Mouse (Mus musculus) forebrain, embryonic 16.5 days (tissue): ENCODE results near the gene Dnmt1. TPM values are rescaled to one million over a fixed set of nuclear protein-coding genes. Genes with fewer than 3 reads are reported as not detected.
A peak's percentile ranks its signal among the peaks of the same experiment; 100 is the strongest.

Experiments used
- ATAC-seq: fragments of 200-750 bp; cut with Nextera tagmentation; 2 replicates; pipeline ENCODE4 v1.8.0; 2017; ENCODE audit warnings: mild to moderate bottlenecking, moderate library complexity
- H3K27ac ChIP-seq: fragments of 300-500 bp; sonication (generic); 2 replicates; pipeline ENCODE4 v1.5.1; 2014; ENCODE audit warnings: low read length, control low read depth
- H3K27me3 ChIP-seq: fragments of 300-500 bp; sonication (generic); replicated peaks from 2 replicates; pipeline ENCODE4 v1.6.1; 2014; ENCODE audit warnings: low read length; ENCODE audit not compliant: control insufficient read depth, insufficient read depth
- H3K36me3 ChIP-seq: fragments of 300-500 bp; sonication (generic); 2 replicates; pipeline ENCODE4 v1.6.1; 2014; ENCODE audit not compliant: control insufficient read depth, insufficient read depth
- H3K4me1 ChIP-seq: fragments of 300-500 bp; sonication (generic); replicated peaks from 2 replicates; pipeline ENCODE4 v1.6.1; 2014; ENCODE audit warnings: low read length; ENCODE audit not compliant: control insufficient read depth, insufficient read depth
- H3K4me2 ChIP-seq: fragments of 300-500 bp; sonication (generic); 2 replicates; pipeline ENCODE4 v1.6.1; 2014; ENCODE audit warnings: mild to moderate bottlenecking, low read length, control low read depth
- H3K4me3 ChIP-seq: fragments of 300-500 bp; sonication (generic); replicated peaks from 2 replicates; pipeline ENCODE4 v1.5.1; 2014; ENCODE audit warnings: mild to moderate bottlenecking, low read length, control low read depth
- H3K9ac ChIP-seq: fragments of 300-500 bp; sonication (generic); replicated peaks from 2 replicates; pipeline ENCODE4 v1.6.1; 2014; ENCODE audit warnings: low read depth, low read length, control low read depth
- H3K9me3 ChIP-seq: fragments of 300-500 bp; sonication (generic); 2 replicates; pipeline ENCODE4 v1.6.1; 2016; ENCODE audit warnings: low read length; ENCODE audit not compliant: control insufficient read depth
- WGBS: fragments of 180-500 bp; shearing (Covaris S2); extraction: QIAGEN DNeasy Blood & Tissue Kit; methylation state at CpG from one replicate; pipeline ENCODE4 v1.1.7; 2014; 5-methylcytosine and 5-hydroxymethylcytosine counted together
- polyA plus RNA-seq: library from polyadenylated mRNA; unstranded; fragments of >200 nt; fragmentation: Nextera tagmentation; extraction: Ambion mirVana; gene quantifications from 2 replicates; pipeline ENCODE4 v1.2.1, GENCODE M21; 2015

Dnmt1 gene
- polyA plus RNA-seq, 1 experiment from 2014 or later = 85.3 TPM

DNA sequence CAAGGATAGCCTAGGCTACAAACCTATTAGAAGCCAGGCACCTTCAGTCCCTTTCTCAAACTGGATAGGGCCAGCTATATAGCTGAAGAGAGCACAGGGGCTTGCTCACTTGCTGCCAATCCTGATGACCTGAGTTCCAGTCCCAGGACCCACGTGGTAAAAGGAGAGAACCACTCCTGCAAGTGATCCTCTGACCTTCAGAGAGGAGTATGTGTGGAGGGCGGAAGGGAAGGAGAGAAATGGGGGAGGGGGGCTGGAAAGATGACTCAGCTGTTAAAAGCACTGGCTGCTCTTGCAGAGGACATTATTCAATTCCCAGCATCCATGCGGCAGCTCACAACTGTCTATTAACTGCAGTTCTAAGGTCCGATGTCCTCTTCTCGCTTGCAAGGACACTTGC, 19.5 kb upstream of the Dnmt1 start:
- no peaks in the 10 kb centered on the region for H3K9me3 ChIP-seq
- H3K4me1 ChIP-seq = peaks cover 13% of the 10 kb centered on the region
- 75% methylated on average over 5 of the region's 5 CpGs for WGBS
- no peak for ATAC-seq
- H3K27ac ChIP-seq = no peak overlapping the region
- H3K36me3 ChIP-seq = no peaks in the 10 kb centered on the region
- no peak overlapping the region for H3K4me2 ChIP-seq
- H3K4me3 ChIP-seq = no peak overlapping the region
- 0 out of 2 replicates have a peak, but pooled peaks cover 3% of the 10 kb centered on the region for H3K27me3 ChIP-seq
- no peak overlapping the region for H3K9ac ChIP-seq

GRCm38 (mm10) chr9:20978409-20979095, 18.9 kb upstream of the Dnmt1 start:
- Histone ChIP-seq H3K36me3 (no peaks in the 10 kb centered on the region), H3K4me2 (no peak overlapping the region), H3K9me3 (no peaks in the 10 kb centered on the region), H3K27ac (no peak overlapping the region), H3K27me3 (0 out of 2 replicates have a peak, but pooled peaks cover 3% of the 10 kb centered on the region), H3K4me1 (peaks cover 13% of the 10 kb centered on the region), H3K4me3 (no peak overlapping the region), H3K9ac (no peak overlapping the region)
- ATAC-seq = no peak
- 60% methylated on average over 10 of the region's 10 CpGs for WGBS

- H3K4me3 ChIP-seq = peak overlapping the region; percentile 64
- ATAC-seq = no peak
- peak overlapping the region; percentile 96 for H3K4me2 ChIP-seq
- H3K27me3 ChIP-seq = 0 out of 2 replicates have a peak, but pooled peaks cover 3% of the 10 kb centered on the region
- H3K9me3 ChIP-seq = no peaks in the 10 kb centered on the region
- WGBS = 3% methylated on average over 4 of the region's 4 CpGs
- H3K9ac ChIP-seq = no peak overlapping the region; the same call in 1 of the 2 replicates
- no peaks in the 10 kb centered on the region for H3K36me3 ChIP-seq
- peaks cover 20% of the 10 kb centered on the region for H3K4me1 ChIP-seq
- no peak overlapping the region for H3K27ac ChIP-seq
These were observed 17.4 kb upstream of the Dnmt1 start for GRCm38 (mm10) chr9:20976961-20977689.

DNA sequence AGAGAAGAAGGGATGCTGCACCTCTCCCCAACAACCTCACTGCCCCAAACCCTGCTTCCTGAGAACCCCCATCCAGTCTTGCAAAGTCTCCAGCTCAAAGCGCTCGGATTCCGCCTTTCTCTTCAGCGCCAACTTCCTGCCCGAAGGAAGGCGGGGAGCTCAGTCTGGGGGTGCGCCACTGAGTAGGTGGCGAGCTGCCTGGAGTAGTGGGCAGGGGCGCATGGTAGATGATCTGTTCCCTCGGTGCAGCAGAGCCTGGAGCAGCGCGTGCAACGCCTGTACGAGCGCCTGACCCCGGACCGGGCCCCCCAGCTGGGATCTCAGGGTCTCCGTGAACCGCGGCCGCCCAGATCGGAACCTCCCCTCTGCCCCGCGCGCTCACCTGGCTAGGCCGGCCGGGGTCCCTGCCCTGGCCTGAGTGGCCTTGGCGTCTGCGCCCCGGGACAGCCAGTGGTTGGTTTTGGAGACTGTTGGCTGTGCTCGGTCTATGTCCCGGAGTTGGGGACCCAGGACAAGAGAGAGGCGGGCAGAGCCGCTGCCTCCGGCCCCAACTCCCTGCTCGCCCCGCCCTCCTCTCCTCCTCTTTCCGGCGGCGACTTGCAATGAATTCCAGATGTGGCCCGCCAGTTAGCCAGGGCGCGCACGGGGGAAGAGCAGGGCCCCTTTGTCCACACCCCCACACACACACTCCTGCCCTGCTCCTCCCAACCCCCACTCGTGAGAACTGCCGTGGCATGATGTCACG, 16.7 kb upstream of the Dnmt1 start, which contains the start of gene S1pr2:
Gene S1pr2, minus strand, starts transcription at position 566 of the 745 bp plus-strand sequence.
- Histone ChIP-seq H3K4me3 (peak within 1 kb of the TSS; percentile 64), H3K4me1 (peaks cover 21% of the 10 kb centered on the region), H3K9me3 (no peaks in the 10 kb centered on the region), H3K4me2 (peak within 1 kb of the TSS; percentile 96), H3K9ac (peak within 1 kb of the TSS; percentile 73), H3K27ac (no peak within 1 kb of the TSS), H3K27me3 (0 out of 2 replicates have a peak, but pooled peaks cover 3% of the 10 kb centered on the region), H3K36me3 (no peaks in the 10 kb centered on the region)
- WGBS = under 1% methylated on average over 45 of the region's 47 CpGs
- ATAC-seq = peak; percentile 72

DNA sequence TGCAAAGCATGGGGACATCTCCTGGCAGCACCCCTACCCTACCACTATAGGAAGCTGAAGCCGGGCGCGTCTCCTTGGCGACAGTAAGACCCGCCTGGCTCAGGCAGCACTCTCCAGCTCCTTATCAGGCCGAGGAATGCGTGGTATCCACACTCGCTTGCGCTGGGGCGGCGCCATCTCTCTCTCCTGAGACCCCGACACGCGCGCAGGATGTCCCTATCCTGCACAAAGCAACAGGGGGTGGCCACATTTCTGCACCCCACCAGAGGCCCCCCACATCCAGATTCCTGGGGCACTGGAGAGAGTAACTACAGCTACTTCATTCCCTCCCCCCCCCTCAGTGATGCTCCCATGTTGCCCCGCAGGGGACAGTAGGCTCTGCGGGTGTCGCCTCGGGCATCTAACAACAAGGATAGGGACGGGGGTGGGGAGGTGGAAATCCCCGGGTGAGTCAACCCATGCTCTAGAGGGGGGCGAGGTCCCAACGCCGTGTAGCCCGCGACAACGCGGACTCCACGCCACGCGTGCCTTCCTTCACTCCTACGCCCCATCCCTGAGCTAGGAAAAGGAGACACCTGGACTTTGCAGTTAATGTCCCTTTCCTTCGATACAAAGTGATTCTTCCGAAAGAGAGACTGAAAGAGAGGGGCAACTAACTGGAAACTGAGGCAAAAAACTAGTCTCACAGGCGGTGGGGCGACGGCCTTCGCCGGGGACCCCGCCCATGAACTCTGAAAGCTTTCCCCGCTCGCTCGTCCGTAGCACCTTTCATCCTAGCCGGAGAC, 15.9 kb upstream of the Dnmt1 start:
- ATAC-seq = peak; percentile 56
- Histone ChIP-seq H3K36me3 (no peaks in the 10 kb centered on the region), H3K4me2 (peak overlapping the region; percentile 96), H3K4me3 (peak overlapping the region; percentile 64), H3K27me3 (no peaks in the 10 kb centered on the region), H3K27ac (no peak overlapping the region), H3K4me1 (peaks cover 21% of the 10 kb centered on the region), H3K9ac (peak overlapping the region; percentile 73), H3K9me3 (no peaks in the 10 kb centered on the region)
- under 1% methylated on average over 45 of the region's 45 CpGs for WGBS

GRCm38 (mm10) chr9:20973682-20974075, 14.0 kb upstream of the Dnmt1 start:
- ATAC-seq = no peak
- WGBS = 52% methylated on average over 5 of the region's 6 CpGs

DNA sequence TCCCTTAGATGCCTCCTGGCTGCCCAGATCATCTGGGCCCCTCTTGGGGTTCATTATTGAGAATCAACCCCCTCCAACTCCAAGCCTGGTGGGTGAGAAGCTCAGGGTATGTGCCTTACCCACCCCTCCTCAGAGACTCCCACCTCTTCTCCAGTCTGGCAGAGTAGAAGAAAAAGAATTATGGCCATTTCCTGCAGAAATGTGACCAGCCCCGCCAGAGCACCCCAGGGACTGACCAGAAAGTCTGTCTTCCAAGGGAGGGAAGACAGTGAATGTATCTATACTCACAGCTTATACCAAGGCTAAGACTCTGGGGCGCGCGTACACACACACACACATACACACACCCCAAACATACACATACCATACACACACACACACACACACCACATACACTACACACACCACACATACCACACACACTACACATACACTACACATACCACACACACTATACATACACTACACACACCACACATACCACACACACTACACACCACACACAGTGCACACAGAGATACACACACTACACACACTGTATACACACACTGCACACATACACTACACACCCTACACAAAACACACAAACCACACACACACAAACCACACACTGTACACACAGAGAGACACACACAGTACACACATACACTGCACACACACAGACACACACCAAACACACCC, 13.5 kb upstream of the Dnmt1 start:
- Histone ChIP-seq H3K9ac (no peak overlapping the region), H3K36me3 (no peaks in the 10 kb centered on the region), H3K27ac (no peak overlapping the region), H3K9me3 (no peaks in the 10 kb centered on the region), H3K4me3 (no peak overlapping the region), H3K4me1 (peaks cover 21% of the 10 kb centered on the region), H3K27me3 (no peaks in the 10 kb centered on the region), H3K4me2 (no peak overlapping the region)
- 94% methylated on average over 4 of the region's 4 CpGs for WGBS
- ATAC-seq = no peak

More at GRCm38 (mm10) chr9:20973682-20974075, 14.0 kb upstream of the Dnmt1 start:
- no peaks in the 10 kb centered on the region for H3K27me3 ChIP-seq
- H3K9ac ChIP-seq = no peak overlapping the region
- no peak overlapping the region for H3K27ac ChIP-seq
- no peaks in the 10 kb centered on the region for H3K9me3 ChIP-seq
- H3K36me3 ChIP-seq = no peaks in the 10 kb centered on the region
- no peak overlapping the region for H3K4me2 ChIP-seq
- no peak overlapping the region for H3K4me3 ChIP-seq
- H3K4me1 ChIP-seq = peaks cover 21% of the 10 kb centered on the region

GRCm38 (mm10) chr9:20972141-20972992, 12.7 kb upstream of the Dnmt1 start:
- H3K4me2 ChIP-seq = no peak overlapping the region
- peak overlapping the region; percentile 42 for H3K9ac ChIP-seq
- H3K36me3 ChIP-seq = no peaks in the 10 kb centered on the region
- H3K27ac ChIP-seq = no peak overlapping the region
- 43% methylated on average over 28 of the region's 28 CpGs for WGBS
- no peaks in the 10 kb centered on the region for H3K9me3 ChIP-seq
- H3K4me3 ChIP-seq = no peak overlapping the region
- ATAC-seq = peak; percentile 29; the same call in 1 of the 2 replicates
- H3K4me1 ChIP-seq = peaks cover 21% of the 10 kb centered on the region
- no peaks in the 10 kb centered on the region for H3K27me3 ChIP-seq
